Mouse (Mus musculus) midbrain, embryonic 11.5 days (tissue): ENCODE measurements around the gene Pmm2. TPM values are rescaled to one million over a fixed set of nuclear protein-coding genes. Genes with fewer than 3 reads are reported as not detected.

Experiments
- ATAC-seq: fragments of 200-750 bp; cut with Nextera tagmentation; 2 replicates; pipeline ENCODE4 v1.8.0; 2017; ENCODE audit warnings: moderate TSS enrichment, moderate library complexity; ENCODE audit not compliant: low FRiP score
- DNase-seq: peaks from one replicate; pipeline ENCODE4 v3.0.0; 2015; ENCODE audit warnings: low spot score; ENCODE audit errors: missing footprints
- H3K27ac ChIP-seq: fragments of 300-500 bp; sonication (generic); 2 replicates; pipeline ENCODE4 v1.5.1; 2014; ENCODE audit warnings: low read depth, low read length
- H3K27me3 ChIP-seq: fragments of 300-500 bp; sonication (generic); 2 replicates; pipeline ENCODE4 v1.6.1; 2014; ENCODE audit warnings: mild to moderate bottlenecking, low read length, moderate library complexity, mixed read lengths; ENCODE audit not compliant: control insufficient read depth, insufficient read depth
- H3K36me3 ChIP-seq: fragments of 300-500 bp; sonication (generic); 2 replicates; pipeline ENCODE4 v1.6.1; 2014; ENCODE audit warnings: mild to moderate bottlenecking, low read length, moderate library complexity, mixed read lengths; ENCODE audit not compliant: control insufficient read depth, insufficient read depth
- H3K4me1 ChIP-seq: fragments of 300-500 bp; sonication (generic); 2 replicates; pipeline ENCODE4 v1.6.1; 2014; ENCODE audit warnings: low read length; ENCODE audit not compliant: control insufficient read depth, insufficient read depth
- H3K4me2 ChIP-seq: fragments of 300-500 bp; sonication (generic); 2 replicates; pipeline ENCODE4 v1.6.1; 2014; ENCODE audit warnings: mild to moderate bottlenecking, moderate library complexity
- H3K4me3 ChIP-seq: fragments of 300-500 bp; sonication (generic); 2 replicates; pipeline ENCODE4 v1.5.1; 2014; ENCODE audit warnings: low read depth, low read length
- H3K9ac ChIP-seq: fragments of 300-500 bp; sonication (generic); 2 replicates; pipeline ENCODE4 v1.6.1; 2014; ENCODE audit warnings: low read length
- H3K9me3 ChIP-seq: fragments of 300-500 bp; sonication (generic); 2 replicates; pipeline ENCODE4 v1.6.1; 2016; ENCODE audit warnings: low read length; ENCODE audit not compliant: control insufficient read depth
- WGBS: fragments of 180-500 bp; shearing (Covaris S2); extraction: QIAGEN DNeasy Blood & Tissue Kit; methylation state at CpG from one replicate; pipeline ENCODE4 v1.1.7; 2014; 5-methylcytosine and 5-hydroxymethylcytosine counted together
- polyA plus RNA-seq: library from polyadenylated mRNA; unstranded; fragments of >200 nt; fragmentation: Nextera tagmentation; extraction: Ambion mirVana; gene quantifications from 2 replicates; pipeline ENCODE4 v1.2.1, GENCODE M21; 2014

Gene Pmm2
- polyA plus RNA-seq, 1 experiment from 2014 or later = 36.3 TPM

DNA sequence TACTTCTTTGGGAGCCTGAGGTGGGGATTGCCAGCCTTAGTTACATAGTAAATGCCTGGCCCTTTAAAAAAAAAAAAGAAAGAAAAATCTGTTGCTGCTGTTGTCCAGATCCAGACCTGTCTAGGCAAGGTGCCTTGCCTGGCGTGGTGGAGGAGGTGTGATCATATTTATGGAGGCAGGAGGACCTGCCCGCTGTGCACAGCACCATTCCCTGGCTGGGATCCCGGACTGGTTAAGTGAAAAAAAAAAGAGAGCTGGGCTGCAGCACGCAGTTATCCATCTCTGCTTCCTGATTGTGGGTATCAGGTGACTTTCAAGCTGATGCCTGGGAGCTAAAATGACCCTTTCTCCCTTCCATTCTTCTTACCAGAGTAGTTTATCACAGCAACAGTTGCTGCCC lies 47.6 kb downstream of the Pmm2 start:
- Histone ChIP-seq H3K4me1 (no peaks in the 10 kb centered on the region), H3K36me3 (peaks cover 4% of the 10 kb centered on the region; the same call in 1 of the 2 replicates), H3K9me3 (no peaks in the 10 kb centered on the region), H3K27ac (no peak overlapping the region), H3K9ac (no peak overlapping the region), H3K4me3 (no peak overlapping the region), H3K4me2 (no peak overlapping the region), H3K27me3 (no peaks in the 10 kb centered on the region)
- ATAC-seq (no peak), DNase-seq (no peak)
- WGBS = 96% methylated on average over 4 of the region's 4 CpGs

DNA sequence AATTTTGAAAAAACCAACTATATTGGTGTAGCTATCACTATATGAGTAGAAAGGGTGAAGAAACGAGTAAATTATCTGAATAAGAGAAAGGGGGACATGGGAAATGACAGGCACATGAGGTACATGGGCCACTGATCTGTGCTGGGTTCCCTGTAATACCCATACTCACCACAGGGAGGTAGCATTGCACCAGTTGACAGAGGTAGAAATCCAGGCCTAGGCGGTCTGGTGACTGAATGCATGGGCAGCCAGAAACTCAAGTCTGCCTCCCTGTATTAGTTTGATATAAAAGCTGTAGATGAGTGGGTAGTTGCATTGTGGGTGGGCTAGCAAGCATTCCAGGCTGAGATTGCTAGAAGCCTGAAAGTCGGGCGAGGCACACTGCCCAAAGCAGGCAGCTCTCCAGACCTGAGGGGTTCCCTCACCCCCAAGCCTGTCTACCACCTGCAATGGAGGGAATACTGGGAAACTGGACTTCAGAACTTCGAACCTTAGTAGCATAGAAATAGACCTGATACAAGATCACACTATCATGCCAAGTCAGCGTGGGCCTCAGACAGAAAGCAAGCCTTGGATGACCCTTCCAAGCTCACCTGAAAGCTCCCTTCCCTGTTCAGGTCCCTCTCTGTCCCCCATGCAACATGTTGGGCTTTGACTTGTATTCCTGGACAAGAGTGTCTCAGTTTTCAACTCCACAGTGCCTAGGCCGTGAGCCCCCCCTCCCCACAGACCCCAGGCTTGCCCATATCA lies 48.8 kb downstream of the Pmm2 start:
- peak; percentile 66 for ATAC-seq
- no peak overlapping the region for H3K27ac ChIP-seq
- 53% methylated on average over 7 of the region's 7 CpGs for WGBS

DNA sequence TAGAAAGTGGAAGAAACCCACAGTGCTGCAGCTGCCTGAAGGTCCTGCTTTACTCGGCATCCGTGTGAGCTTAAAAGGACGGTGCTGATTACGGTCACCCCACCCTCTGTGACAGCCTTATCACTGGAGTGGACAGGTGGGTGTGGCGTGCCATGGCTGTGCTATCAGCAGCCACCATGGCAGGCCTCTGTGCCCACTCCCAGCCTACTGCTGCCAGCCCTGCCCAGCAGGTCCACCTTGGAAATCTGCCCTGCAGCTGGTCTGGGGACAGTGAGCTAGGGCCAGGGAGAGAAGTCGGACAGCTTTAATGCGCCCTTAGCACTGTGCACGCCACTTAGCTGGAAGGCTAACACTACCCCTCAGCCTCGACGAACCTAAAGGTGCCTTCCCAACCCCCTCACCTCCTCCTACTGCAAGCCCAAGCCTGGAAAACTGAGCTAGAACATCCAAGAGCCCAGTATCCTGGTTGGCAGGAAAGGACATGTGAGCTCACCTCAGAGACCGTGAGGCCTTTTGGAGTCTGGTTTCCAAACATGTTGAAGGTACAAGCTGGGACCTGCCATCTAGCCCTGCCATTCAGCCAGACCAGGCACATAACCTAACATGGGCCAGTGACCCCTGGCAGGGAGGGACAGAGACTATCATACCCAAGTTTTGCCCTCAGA lies 49.5 kb downstream of the Pmm2 start:
- no peaks in the 10 kb centered on the region for H3K9me3 ChIP-seq
- H3K27me3 ChIP-seq = no peaks in the 10 kb centered on the region
- no peak overlapping the region for H3K27ac ChIP-seq
- DNase-seq (no peak), ATAC-seq (peak; percentile 36; the same call in 1 of the 2 replicates)
- 88% methylated on average over 11 of the region's 11 CpGs for WGBS
- peaks cover 20% of the 10 kb centered on the region for H3K36me3 ChIP-seq
- H3K9ac ChIP-seq = no peak overlapping the region
- no peak overlapping the region for H3K4me2 ChIP-seq
- H3K4me3 ChIP-seq = no peak overlapping the region
- H3K4me1 ChIP-seq = no peaks in the 10 kb centered on the region

More for the DNA sequence above, 48.8 kb downstream of the Pmm2 start:
- Histone ChIP-seq H3K4me1 (no peaks in the 10 kb centered on the region), H3K4me2 (no peak overlapping the region), H3K9ac (no peak overlapping the region), H3K9me3 (no peaks in the 10 kb centered on the region), H3K36me3 (peaks cover 15% of the 10 kb centered on the region), H3K27me3 (no peaks in the 10 kb centered on the region), H3K4me3 (no peak overlapping the region)
- DNase-seq = peak; percentile 97

DNA sequence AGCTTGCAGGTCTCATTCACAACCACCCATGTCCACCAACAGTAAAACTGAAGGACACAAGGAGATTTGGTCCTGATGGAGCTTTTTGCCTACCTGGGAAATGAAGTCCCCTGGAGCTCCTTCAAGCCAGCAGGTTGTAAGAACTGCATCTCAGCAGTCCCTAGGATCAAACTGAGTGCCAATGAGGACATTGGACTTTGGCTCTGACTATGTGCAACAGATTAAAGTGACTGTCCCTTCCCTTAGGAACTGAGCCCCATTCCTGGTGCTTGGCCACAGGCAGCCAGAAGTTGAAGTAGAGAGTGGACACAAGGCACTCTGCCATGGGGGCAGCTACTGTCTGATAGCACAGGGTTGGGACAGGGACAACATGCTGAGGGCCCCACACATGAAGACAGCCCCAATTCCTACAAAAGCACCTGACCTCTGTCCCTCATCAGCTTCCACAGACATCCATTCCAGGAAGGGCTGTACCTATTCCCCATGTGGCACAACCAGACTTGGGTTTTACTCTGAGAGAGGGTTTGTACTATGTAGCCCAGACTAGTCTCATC lies 50.2 kb downstream of the Pmm2 start:
- H3K36me3 ChIP-seq = peaks cover 25% of the 10 kb centered on the region
- H3K9me3 ChIP-seq = no peaks in the 10 kb centered on the region
- H3K9ac ChIP-seq = no peak overlapping the region
- DNase-seq (no peak), ATAC-seq (no peak)
- no peaks in the 10 kb centered on the region for H3K4me1 ChIP-seq
- H3K4me3 ChIP-seq = no peak overlapping the region
- H3K27me3 ChIP-seq = no peaks in the 10 kb centered on the region
- H3K27ac ChIP-seq = no peak overlapping the region
- H3K4me2 ChIP-seq = no peak overlapping the region

DNA sequence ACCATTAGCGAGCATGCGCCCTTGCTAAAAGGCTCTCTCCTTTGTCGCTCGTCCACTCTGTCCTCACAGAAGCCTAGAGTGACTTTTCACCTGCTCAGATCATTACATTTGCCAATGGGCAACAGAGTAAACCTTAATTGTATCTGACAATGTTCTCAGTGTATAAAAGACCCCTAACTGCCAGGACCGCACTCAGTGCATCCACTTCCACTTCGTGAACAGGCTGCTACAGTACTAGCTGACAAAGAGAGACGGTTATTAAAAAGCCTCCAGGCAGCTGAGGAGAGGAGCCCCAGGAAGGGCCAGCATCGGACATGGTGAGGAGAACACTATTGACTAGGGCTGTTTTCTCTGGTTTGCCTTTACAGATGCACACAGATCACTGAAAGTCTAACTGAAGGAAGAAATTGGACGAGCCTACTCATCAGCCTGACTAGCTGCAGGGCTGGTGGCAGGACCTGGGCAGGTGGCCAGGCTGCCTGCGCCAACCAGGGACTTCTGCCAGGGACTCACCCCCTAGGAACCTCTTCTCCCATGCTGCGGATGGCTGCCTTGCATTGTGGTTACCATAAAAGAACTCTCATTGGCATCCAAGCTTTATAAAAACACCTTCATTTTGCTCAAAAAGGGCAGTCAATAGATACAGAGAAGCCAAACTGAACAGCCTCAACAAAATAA lies 52.6 kb downstream of the Pmm2 start:
- H3K9ac ChIP-seq = no peak overlapping the region
- no peaks in the 10 kb centered on the region for H3K4me1 ChIP-seq
- H3K27me3 ChIP-seq = no peaks in the 10 kb centered on the region
- no peaks in the 10 kb centered on the region for H3K9me3 ChIP-seq
- no peak overlapping the region for H3K27ac ChIP-seq
- H3K4me2 ChIP-seq = no peak overlapping the region
- no peak for DNase-seq
- ATAC-seq = no peak
- 93% methylated on average over 11 of the region's 11 CpGs for WGBS
- no peak overlapping the region for H3K4me3 ChIP-seq
- peaks cover 35% of the 10 kb centered on the region for H3K36me3 ChIP-seq

DNA sequence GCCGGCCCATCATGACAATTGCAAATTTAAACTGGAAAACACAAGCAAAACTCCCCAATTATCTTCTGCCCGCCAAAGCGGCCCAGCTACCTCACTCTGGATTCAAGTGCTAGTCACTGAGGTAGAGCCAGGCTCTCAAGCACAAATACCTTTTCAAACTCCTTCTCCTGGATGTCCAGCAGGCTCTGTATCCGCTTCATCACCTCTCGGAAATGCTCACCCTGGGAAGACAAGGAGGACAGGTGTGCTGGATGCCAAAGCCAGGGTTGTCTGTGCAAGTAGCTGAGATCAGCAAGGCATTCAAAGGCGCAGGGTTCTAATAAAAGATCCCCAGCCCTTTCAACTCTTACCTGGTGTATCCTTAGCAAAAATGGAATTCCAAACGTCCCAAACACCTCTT lies 53.7 kb downstream of the Pmm2 start:
- Histone ChIP-seq H3K9ac (no peak overlapping the region), H3K4me1 (no peaks in the 10 kb centered on the region), H3K4me2 (no peak overlapping the region), H3K27me3 (no peaks in the 10 kb centered on the region), H3K36me3 (peaks cover 41% of the 10 kb centered on the region), H3K27ac (no peak overlapping the region), H3K4me3 (no peak overlapping the region), H3K9me3 (no peaks in the 10 kb centered on the region)
- no peak for DNase-seq
- WGBS = 94% methylated on average over 7 of the region's 7 CpGs
- ATAC-seq = no peak

DNA sequence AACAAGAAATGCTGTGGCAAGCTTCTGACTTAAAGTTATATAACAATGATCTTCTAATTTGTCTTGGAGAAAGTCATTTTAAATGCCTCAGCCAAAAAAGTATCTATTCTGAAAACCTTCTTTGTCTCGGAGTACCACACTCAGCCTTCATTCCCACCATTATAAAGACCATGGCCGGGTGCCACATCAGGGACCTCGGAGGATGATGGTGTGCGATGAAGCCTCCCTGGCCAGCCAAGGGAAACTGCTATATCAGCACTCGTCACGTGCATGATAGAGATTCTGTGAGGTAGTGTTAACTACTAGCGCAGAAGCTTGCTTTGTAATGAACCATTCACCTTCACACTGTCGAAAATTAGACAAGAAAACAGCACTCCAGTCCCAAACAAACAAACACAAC lies 62.1 kb downstream of the Pmm2 start:
- no peak for ATAC-seq
- DNase-seq = no peak
- Histone ChIP-seq H3K9ac (no peak overlapping the region), H3K9me3 (no peaks in the 10 kb centered on the region), H3K4me2 (no peak overlapping the region), H3K27me3 (no peaks in the 10 kb centered on the region), H3K4me1 (no peaks in the 10 kb centered on the region), H3K4me3 (no peak overlapping the region), H3K36me3 (peaks cover 56% of the 10 kb centered on the region), H3K27ac (no peak overlapping the region)
- 93% methylated on average over 8 of the region's 8 CpGs for WGBS

DNA sequence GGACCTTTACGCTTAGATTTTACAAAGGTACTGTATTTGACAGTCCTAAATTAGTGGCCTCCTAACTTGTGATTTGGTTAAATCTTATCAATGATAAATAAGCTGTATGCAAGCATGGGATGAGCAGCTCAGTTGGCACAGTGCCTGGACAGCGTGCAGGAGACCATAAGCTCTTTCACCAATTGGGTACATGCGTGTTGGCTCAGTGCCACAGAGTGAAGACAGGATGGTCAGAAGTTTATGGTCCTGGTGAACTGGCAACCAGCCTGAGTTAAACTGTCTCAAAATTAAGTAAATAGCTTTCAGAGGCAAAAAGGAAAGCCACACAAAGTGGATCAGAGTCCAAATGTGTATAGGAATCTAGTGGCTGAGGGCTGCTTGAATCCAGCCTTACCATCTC lies 63.1 kb downstream of the Pmm2 start:
- no peak overlapping the region for H3K4me2 ChIP-seq
- H3K27ac ChIP-seq = no peak overlapping the region
- 94% methylated on average over 3 of the region's 3 CpGs for whole genome bisulfite sequencing
- H3K9ac ChIP-seq = no peak overlapping the region
- ATAC-seq = no peak
- no peak for DNase-seq
- H3K4me3 ChIP-seq = no peak overlapping the region
- H3K27me3 ChIP-seq = no peaks in the 10 kb centered on the region
- H3K36me3 ChIP-seq = peaks cover 54% of the 10 kb centered on the region
- H3K9me3 ChIP-seq = no peaks in the 10 kb centered on the region
- H3K4me1 ChIP-seq = no peaks in the 10 kb centered on the region

DNA sequence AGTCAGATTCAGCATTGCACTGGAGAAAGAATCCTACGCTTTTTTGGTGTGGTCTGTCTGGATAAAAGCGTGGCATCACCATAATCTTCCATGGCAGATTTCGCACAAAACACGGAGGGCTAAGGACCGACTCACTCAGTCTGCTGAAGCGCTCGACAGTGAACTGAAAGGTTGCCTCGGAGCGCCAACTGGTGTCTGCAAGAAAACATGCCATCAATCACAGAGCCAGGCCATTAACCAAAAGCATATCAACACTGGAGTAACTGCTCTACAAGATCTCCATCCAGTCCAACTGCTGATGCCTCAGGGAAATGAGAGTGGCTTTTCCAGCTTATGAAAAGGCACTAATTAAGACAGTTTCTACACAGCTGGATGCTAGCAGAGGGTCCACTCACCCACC lies 74.5 kb downstream of the Pmm2 start:
- no peak overlapping the region for H3K4me3 ChIP-seq
- ATAC-seq = no peak
- no peak overlapping the region for H3K9ac ChIP-seq
- WGBS = 86% methylated on average over 9 of the region's 9 CpGs
- no peak overlapping the region for H3K27ac ChIP-seq
- H3K4me1 ChIP-seq = no peaks in the 10 kb centered on the region
- H3K36me3 ChIP-seq = peaks cover 27% of the 10 kb centered on the region
- no peak for DNase-seq
- H3K4me2 ChIP-seq = no peak overlapping the region
- no peaks in the 10 kb centered on the region for H3K27me3 ChIP-seq
- H3K9me3 ChIP-seq = no peaks in the 10 kb centered on the region
